Mouse (Mus musculus) liver, embryonic 14.5 days (tissue): ENCODE data around the gene Hist2h2aa1. TPM values are rescaled to one million over a fixed set of nuclear protein-coding genes. Genes with fewer than 3 reads are reported as not detected.

Experiments
- ATAC-seq: fragments of 200-750 bp; cut with Nextera tagmentation; 2 replicates; pipeline ENCODE4 v1.8.0; 2017; ENCODE audit warnings: moderate number of reproducible peaks, mild to moderate bottlenecking, moderate library complexity; ENCODE audit not compliant: insufficient read depth
- DNase-seq, 3 experiments: peaks; one replicate each; pipeline ENCODE4 v3.0.0-alpha.2; 2012 to 2013; ENCODE audit warnings: low read depth in 3 of 3, low spot score in 3 of 3
- H3K27ac ChIP-seq: fragments of 300-500 bp; sonication (generic); 2 replicates; pipeline ENCODE4 v1.5.1; 2014; ENCODE audit warnings: moderate library complexity, mild to moderate bottlenecking, control low read depth, inconsistent platforms
- H3K27me3 ChIP-seq: fragments of 300-500 bp; sonication (generic); 2 replicates; pipeline ENCODE4 v1.6.1; 2014; ENCODE audit warnings: mild to moderate bottlenecking, low read length, moderate library complexity; ENCODE audit not compliant: control insufficient read depth, insufficient read depth
- H3K36me3 ChIP-seq: fragments of 300-500 bp; sonication (generic); replicated peaks from 2 replicates; pipeline ENCODE4 v1.6.1; 2014; ENCODE audit warnings: low read depth; ENCODE audit not compliant: control insufficient read depth, insufficient read depth
- H3K4me1 ChIP-seq, 2 experiments: fragments of 200-500 bp in 1 of 2; fragments of 300-500 bp in 1 of 2; sonication (generic) in 1 of 2; replicated peaks; 2 replicates each; pipeline ENCODE4 v1.6.1; 2012 to 2014; ENCODE audit warnings: antibody characterized with exemption in 1 of 2, inconsistent platforms in 1 of 2, low read length in 1 of 2; ENCODE audit not compliant: control insufficient read depth in 2 of 2, insufficient read depth in 2 of 2
- H3K4me2 ChIP-seq: fragments of 300-500 bp; sonication (generic); 2 replicates; pipeline ENCODE4 v1.6.1; 2014; ENCODE audit warnings: low read depth, mild to moderate bottlenecking, control low read depth, moderate library complexity
- H3K4me3 ChIP-seq, 2 experiments: fragments of 200-500 bp in 1 of 2; fragments of 300-500 bp in 1 of 2; sonication (generic) in 1 of 2; 2 replicates each; pipeline ENCODE4 v1.5.1; 2012 to 2014; ENCODE audit warnings: low read depth in 2 of 2, low read length in 2 of 2, mild to moderate bottlenecking in 2 of 2, control low read depth in 1 of 2, inconsistent platforms in 1 of 2, moderate library complexity in 1 of 2; ENCODE audit not compliant: insufficient read depth in 1 of 2
- H3K9ac ChIP-seq: fragments of 300-500 bp; sonication (generic); replicated peaks from 2 replicates; pipeline ENCODE4 v1.6.1; 2014; ENCODE audit warnings: mild to moderate bottlenecking, control low read depth, moderate library complexity
- H3K9me3 ChIP-seq: fragments of 300-500 bp; sonication (generic); 2 replicates; pipeline ENCODE4 v1.6.1; 2016; ENCODE audit warnings: low read length, mixed read lengths; ENCODE audit not compliant: control insufficient read depth
- CTCF ChIP-seq: IDR thresholded peaks from 2 replicates; pipeline ENCODE4 v1.5.1; 2016; ENCODE audit warnings: antibody characterized with exemption, low read depth, control low read depth
- EP300 ChIP-seq: IDR thresholded peaks from 2 replicates; pipeline ENCODE4 v1.6.1; 2016; ENCODE audit warnings: antibody characterized with exemption, low read depth
- WGBS: fragments of 180-500 bp; shearing (Covaris S2); extraction: QIAGEN DNeasy Blood & Tissue Kit; methylation state at CpG from one replicate; pipeline ENCODE4 v1.1.7; 2014; ENCODE audit not compliant: insufficient replicate concordance; 5-methylcytosine and 5-hydroxymethylcytosine counted together
- polyA plus RNA-seq, 2 experiments: library from polyadenylated mRNA; depleted of rRNA in 1 of 2; stranded (reverse) in 1 of 2; unstranded in 1 of 2; fragments of >200 nt; fragmentation: Nextera tagmentation in 1 of 2; extraction: Ambion mirVana in 1 of 2; gene quantifications; 2 replicates each; pipeline versions ENCODE4 v1.2.1 to v1.2.3; 2012 to 2014

Gene Hist2h2aa1
- polyA plus RNA-seq, 2 experiments: 32.0 to 45.7 TPM

GRCm38 (mm10) chr3:96262216-96262875 is 17.0 kb downstream of the Hist2h2aa1 start:
- H3K27me3 ChIP-seq: no peaks in the 10 kb centered on the region
- peak overlapping the region; percentile 86 for H3K4me2 ChIP-seq
- H3K9ac ChIP-seq: peak overlapping the region; percentile 100
- peaks cover 29 to 36% of the 10 kb centered on the region in 2 experiments for H3K4me1 ChIP-seq
- no peaks in the 10 kb centered on the region for H3K36me3 ChIP-seq
- H3K9me3 ChIP-seq: no peaks in the 10 kb centered on the region
- TF ChIP-seq CTCF: no peak
- no peak for TF ChIP-seq EP300
- WGBS: under 1% methylated on average over 19 of the region's 19 CpGs
- ATAC-seq: peak; percentile 70
- H3K27ac ChIP-seq: peak overlapping the region; percentile 100
- DNase-seq: peak; percentile 85 to 88 (median 87)
- H3K4me3 ChIP-seq: peak overlapping the region; percentile 54 to 63

- WGBS: under 1% methylated on average over 40 of the region's 40 CpGs
- peak; percentile 94 to 95 (median 95) for DNase-seq
- peak; percentile 87 for ATAC-seq
- Histone ChIP-seq H3K4me2 (peak within 1 kb of the TSS; percentile 86), H3K4me3 (peak within 1 kb of the TSS; percentile 54 to 63), H3K36me3 (no peaks in the 10 kb centered on the region), H3K4me1 (peaks cover 36 to 42% of the 10 kb centered on the region in 2 experiments), H3K27ac (peak within 1 kb of the TSS; percentile 100), H3K9me3 (no peaks in the 10 kb centered on the region), H3K9ac (peak within 1 kb of the TSS; percentile 100), H3K27me3 (no peaks in the 10 kb centered on the region)
- TF ChIP-seq EP300: peak; percentile 93
- peak; percentile 47; the same call in 1 of the 2 replicates for TF ChIP-seq CTCF
Observed at GRCm38 (mm10) chr3:96262979-96263550, 17.8 kb downstream of the Hist2h2aa1 start, which contains the start of gene Hist2h4. Hist2h4 (minus strand) TSS chr3:96263311.

GRCm38 (mm10) chr3:96263558-96264403 is 18.5 kb downstream of the Hist2h2aa1 start:
- ATAC-seq (no peak), DNase-seq (no peak)
- TF ChIP-seq EP300 (no peak), CTCF (0 out of 2 replicates have a peak, but pooled peaks have one; percentile 0)

GRCm38 (mm10) chr3:96264404-96264949 is 19.2 kb downstream of the Hist2h2aa1 start:
- Histone ChIP-seq H3K36me3 (no peaks in the 10 kb centered on the region), H3K4me3 (peak overlapping the region; percentile 54 to 63; a peak in 3 of 4 replicates), H3K9ac (peak overlapping the region; percentile 100), H3K4me1 (peaks cover 37 to 44% of the 10 kb centered on the region in 2 experiments), H3K9me3 (no peaks in the 10 kb centered on the region), H3K27ac (peak overlapping the region; percentile 100), H3K4me2 (peak overlapping the region; percentile 86), H3K27me3 (no peaks in the 10 kb centered on the region)
- DNase-seq: no peak
- WGBS: 63% methylated on average over 7 of the region's 7 CpGs
- no peak for ATAC-seq
- TF ChIP-seq CTCF (no peak), EP300 (no peak)

More at GRCm38 (mm10) chr3:96263558-96264403, 18.5 kb downstream of the Hist2h2aa1 start:
- 4% methylated on average over 27 of the region's 27 CpGs for WGBS
- Histone ChIP-seq H3K36me3 (no peaks in the 10 kb centered on the region), H3K4me1 (peaks cover 37 to 44% of the 10 kb centered on the region in 2 experiments), H3K9ac (peak overlapping the region; percentile 100), H3K4me2 (peak overlapping the region; percentile 86), H3K4me3 (peak overlapping the region; percentile 54 to 63), H3K27ac (peak overlapping the region; percentile 100), H3K9me3 (no peaks in the 10 kb centered on the region), H3K27me3 (no peaks in the 10 kb centered on the region)
